Mouse (Mus musculus) hindbrain, embryonic 11.5 days (tissue): ENCODE results near the gene Mast4. TPM values are rescaled to one million over a fixed set of nuclear protein-coding genes. Genes with fewer than 3 reads are reported as not detected.
"Not testable (repeated sequence)": the region's sequence is repeated elsewhere in the genome, so short reads cannot be mapped to it uniquely, and the experiment has no call there.

Source experiments
- ATAC-seq: fragments of 200-750 bp; cut with Nextera tagmentation; 2 replicates; pipeline ENCODE4 v1.8.0; 2017; ENCODE audit warnings: mild to moderate bottlenecking, moderate TSS enrichment, moderate library complexity; ENCODE audit not compliant: low FRiP score
- DNase-seq: peaks from one replicate; pipeline ENCODE4 v3.0.0-alpha.2; 2015; ENCODE audit warnings: low spot score
- H3K27ac ChIP-seq: fragments of 300-500 bp; sonication (generic); 2 replicates; pipeline ENCODE4 v1.5.1; 2014; ENCODE audit warnings: mild to moderate bottlenecking, low read depth, low read length
- H3K27me3 ChIP-seq: fragments of 300-500 bp; sonication (generic); 2 replicates; pipeline ENCODE4 v1.6.1; 2014; ENCODE audit warnings: mild to moderate bottlenecking, low read length, moderate library complexity, mixed read lengths; ENCODE audit not compliant: control insufficient read depth, insufficient read depth
- H3K36me3 ChIP-seq: fragments of 300-500 bp; sonication (generic); 2 replicates; pipeline ENCODE4 v1.6.1; 2014; ENCODE audit warnings: mild to moderate bottlenecking, low read length, moderate library complexity, mixed read lengths; ENCODE audit not compliant: control insufficient read depth, insufficient read depth
- H3K4me1 ChIP-seq: fragments of 300-500 bp; sonication (generic); replicated peaks from 2 replicates; pipeline ENCODE4 v1.6.1; 2014; ENCODE audit warnings: low read length, mixed read lengths; ENCODE audit not compliant: control insufficient read depth, insufficient read depth
- H3K4me2 ChIP-seq: fragments of 300-500 bp; sonication (generic); replicated peaks from 2 replicates; pipeline ENCODE4 v1.6.1; 2014; ENCODE audit warnings: mild to moderate bottlenecking, low read depth, low read length
- H3K4me3 ChIP-seq: fragments of 300-500 bp; sonication (generic); 2 replicates; pipeline ENCODE4 v1.5.1; 2014; ENCODE audit warnings: low read depth, low read length
- H3K9ac ChIP-seq: fragments of 300-500 bp; sonication (generic); 2 replicates; pipeline ENCODE4 v1.6.1; 2014; ENCODE audit warnings: low read depth, low read length
- H3K9me3 ChIP-seq: fragments of 300-500 bp; sonication (generic); 2 replicates; pipeline ENCODE4 v1.6.1; 2016; ENCODE audit warnings: low read length; ENCODE audit not compliant: control insufficient read depth
- WGBS: fragments of 180-500 bp; shearing (Covaris S2); extraction: QIAGEN DNeasy Blood & Tissue Kit; methylation state at CpG from one replicate; pipeline ENCODE4 v1.1.7; 2014; 5-methylcytosine and 5-hydroxymethylcytosine counted together
- polyA plus RNA-seq: library from polyadenylated mRNA; unstranded; fragments of >200 nt; fragmentation: Nextera tagmentation; extraction: Ambion mirVana; gene quantifications from 2 replicates; pipeline ENCODE4 v1.2.1, GENCODE M21; 2014

Mast4 gene
- polyA plus RNA-seq, 1 experiment from 2014 or later, result 26.9 TPM

DNA sequence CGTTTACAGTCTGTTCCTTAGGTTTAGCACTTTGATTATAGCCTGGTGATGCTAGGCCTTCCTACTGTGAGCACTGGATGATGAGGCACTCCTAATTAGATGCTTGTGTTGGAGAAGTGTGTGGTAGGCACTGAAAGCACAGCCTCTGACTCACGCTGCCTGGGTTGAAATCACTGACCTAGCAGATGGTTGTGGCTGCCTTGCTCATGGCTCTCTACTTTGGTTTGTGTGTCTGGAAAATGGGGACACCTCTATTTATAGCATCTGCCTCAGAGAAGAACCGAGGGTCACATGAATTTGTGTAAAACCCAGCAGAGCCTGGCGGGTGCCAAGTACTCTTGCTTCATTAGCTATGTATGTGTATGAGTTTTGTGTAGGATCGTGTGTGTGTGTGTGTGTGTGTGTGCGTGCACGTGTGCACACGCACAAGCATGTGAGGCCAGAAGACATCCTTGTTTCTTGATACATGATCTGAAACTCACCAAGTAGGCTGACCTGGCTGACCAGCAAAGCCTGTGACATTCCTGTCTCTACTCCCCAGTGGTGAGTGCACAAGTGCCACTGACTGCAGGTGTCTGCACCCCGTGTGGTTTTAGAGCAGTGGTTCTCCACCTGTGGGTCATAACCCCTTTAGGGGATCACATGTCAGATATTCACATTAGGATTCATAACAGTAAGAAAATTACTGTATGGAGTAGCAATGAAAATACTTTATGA lies 588.5 kb downstream of the Mast4 start:
- ATAC-seq (no peak), DNase-seq (no peak)
- Histone ChIP-seq H3K27ac (no peak overlapping the region), H3K27me3 (no peaks in the 10 kb centered on the region), H3K9ac (no peak overlapping the region), H3K36me3 (no peaks in the 10 kb centered on the region), H3K9me3 (no peaks in the 10 kb centered on the region), H3K4me3 (no peak overlapping the region), H3K4me1 (no peaks in the 10 kb centered on the region), H3K4me2 (no peak overlapping the region)
- WGBS, result 86% methylated on average over 9 of the region's 9 CpGs

DNA sequence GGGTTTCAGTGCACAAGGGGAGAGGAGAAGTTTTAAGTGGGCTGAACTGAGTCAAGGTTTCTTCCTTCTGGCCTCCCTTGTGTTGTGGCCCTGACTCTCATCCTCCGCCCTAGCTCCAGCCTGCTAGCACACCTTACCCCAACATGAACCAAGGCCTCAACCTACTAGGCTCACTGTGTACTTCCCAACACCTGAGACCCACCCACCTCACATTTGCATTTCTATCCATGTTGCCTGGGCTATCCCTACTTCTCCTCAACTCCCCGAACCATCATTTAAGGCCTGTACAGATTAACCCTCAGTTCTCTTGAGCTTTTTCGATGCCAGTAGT lies 589.1 kb downstream of the Mast4 start:
- H3K36me3 ChIP-seq, result no peaks in the 10 kb centered on the region
- H3K4me1 ChIP-seq, result no peaks in the 10 kb centered on the region
- no peaks in the 10 kb centered on the region for H3K9me3 ChIP-seq
- H3K27ac ChIP-seq, result no peak overlapping the region
- H3K4me2 ChIP-seq, result no peak overlapping the region
- no peaks in the 10 kb centered on the region for H3K27me3 ChIP-seq
- no peak overlapping the region for H3K4me3 ChIP-seq
- ATAC-seq, result no peak
- DNase-seq, result no peak
- no peak overlapping the region for H3K9ac ChIP-seq
- 94% methylated on average over 3 of the region's 3 CpGs for WGBS

DNA sequence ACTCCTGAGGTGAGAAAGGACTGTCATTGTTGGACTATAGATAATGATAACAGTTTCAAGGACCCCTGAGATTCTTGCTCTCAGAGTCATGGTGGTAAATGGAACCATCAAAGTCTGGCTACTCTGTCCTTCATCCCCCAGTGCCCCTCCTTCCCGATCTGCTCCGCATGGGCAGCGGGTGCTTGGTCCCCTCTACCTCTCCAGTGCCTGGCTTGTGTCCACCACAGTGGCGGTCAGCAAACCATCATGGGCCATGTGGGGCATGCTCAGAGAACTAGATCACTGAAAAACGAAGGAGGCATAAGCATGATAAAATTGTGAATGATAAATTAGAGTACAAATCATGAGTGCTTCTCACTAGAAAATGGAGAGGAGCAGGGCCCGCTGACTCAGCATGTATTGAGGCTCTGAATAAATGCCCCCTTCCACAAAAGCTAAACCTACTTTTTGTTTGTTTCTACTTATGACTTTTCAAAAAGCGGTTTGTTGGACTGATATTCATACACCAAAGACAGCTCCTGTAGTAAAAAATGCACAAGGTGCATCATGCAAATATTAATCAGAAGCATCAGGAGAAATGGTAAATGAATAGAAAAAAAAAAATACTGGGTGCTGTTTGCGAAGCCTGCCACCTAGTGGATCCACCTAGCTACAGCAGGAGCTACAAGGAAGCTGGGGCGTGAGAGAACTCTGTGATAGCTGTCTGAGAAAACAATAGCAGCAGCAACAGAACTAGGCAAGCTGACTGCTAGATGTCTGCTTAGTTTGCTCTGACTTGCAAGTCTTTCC lies 589.6 kb downstream of the Mast4 start:
- Histone ChIP-seq H3K4me1 (no peaks in the 10 kb centered on the region), H3K4me3 (no peak overlapping the region), H3K27me3 (no peaks in the 10 kb centered on the region), H3K36me3 (no peaks in the 10 kb centered on the region), H3K27ac (no peak overlapping the region), H3K4me2 (no peak overlapping the region), H3K9me3 (no peaks in the 10 kb centered on the region), H3K9ac (no peak overlapping the region)
- ATAC-seq (no peak), DNase-seq (peak; percentile 61)
- WGBS, result 68% methylated on average over 9 of the region's 9 CpGs

DNA sequence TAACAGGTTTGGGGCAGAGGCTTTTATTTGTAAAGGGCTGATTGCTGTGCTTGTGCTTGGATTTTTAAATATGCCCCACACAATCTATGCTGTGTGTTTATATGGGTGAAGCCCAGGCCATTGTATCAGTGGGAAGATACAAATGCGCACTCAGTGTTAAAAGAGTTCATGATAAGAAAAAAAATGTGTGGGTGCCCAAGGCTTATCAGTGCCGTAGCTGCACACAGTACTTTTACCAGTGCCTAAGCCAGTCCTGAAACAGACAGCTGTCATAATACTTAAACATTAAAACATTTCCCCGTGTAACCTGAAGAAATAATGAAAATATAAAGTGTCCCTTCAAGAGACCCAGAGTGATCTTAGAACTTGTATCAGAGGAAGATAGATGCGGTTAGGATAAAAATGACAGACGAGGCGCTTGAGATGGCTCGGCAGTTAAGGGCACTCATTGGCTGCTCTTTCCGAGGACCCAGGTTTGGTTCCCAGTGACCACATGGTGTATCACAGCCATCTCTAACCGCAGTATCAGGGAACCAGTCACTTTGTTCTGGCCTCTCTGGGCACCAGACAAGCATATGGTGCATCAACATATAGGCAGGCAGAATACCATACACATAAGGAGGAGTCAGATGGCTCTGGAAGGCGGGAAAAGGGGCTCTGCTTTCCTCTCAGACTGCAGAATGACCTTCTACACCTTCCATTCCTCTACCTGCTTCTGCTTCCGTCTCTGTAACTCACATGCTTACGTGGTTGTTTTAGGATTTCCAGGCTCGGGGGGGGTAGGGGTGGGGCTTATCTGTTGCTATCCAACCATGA lies 594.4 kb downstream of the Mast4 start:
- Histone ChIP-seq H3K4me2 (no peak overlapping the region), H3K4me3 (no peak overlapping the region), H3K27me3 (no peaks in the 10 kb centered on the region), H3K36me3 (no peaks in the 10 kb centered on the region; the same call in 1 of the 2 replicates), H3K9ac (no peak overlapping the region), H3K9me3 (no peaks in the 10 kb centered on the region), H3K4me1 (no peaks in the 10 kb centered on the region), H3K27ac (no peak overlapping the region)
- DNase-seq (no peak), ATAC-seq (no peak)
- WGBS, result 95% methylated on average over 13 of the region's 13 CpGs

DNA sequence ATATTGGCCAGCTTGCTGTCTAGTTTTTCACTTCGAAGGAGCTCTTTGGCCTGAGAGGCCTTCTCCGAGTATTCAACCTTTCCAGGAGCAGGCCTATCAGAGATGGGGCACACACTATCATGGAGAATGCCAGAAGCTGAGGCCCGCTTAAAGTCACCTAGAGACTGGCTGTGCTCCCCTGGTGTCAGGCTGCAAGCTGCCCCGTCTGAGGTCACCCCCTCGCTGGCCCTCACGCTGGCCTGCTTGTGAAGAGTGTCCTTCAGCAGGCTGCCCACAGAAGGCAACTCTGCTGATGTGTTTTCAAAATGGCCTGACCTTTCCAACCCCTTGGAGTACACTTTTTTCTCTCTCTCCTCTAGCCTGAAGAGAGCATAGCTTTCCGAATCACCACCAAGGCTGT lies 596.5 kb downstream of the Mast4 start:
- DNase-seq, result no peak
- no peak overlapping the region for H3K4me3 ChIP-seq
- 94% methylated on average over 7 of the region's 7 CpGs for WGBS
- no peaks in the 10 kb centered on the region for H3K27me3 ChIP-seq
- H3K9me3 ChIP-seq, result no peaks in the 10 kb centered on the region
- no peak overlapping the region for H3K4me2 ChIP-seq
- no peaks in the 10 kb centered on the region; the same call in 1 of the 2 replicates for H3K36me3 ChIP-seq
- no peak overlapping the region for H3K9ac ChIP-seq
- ATAC-seq, result no peak
- no peak overlapping the region for H3K27ac ChIP-seq
- H3K4me1 ChIP-seq, result no peaks in the 10 kb centered on the region

- H3K9me3 ChIP-seq, result no peaks in the 10 kb centered on the region
- H3K27me3 ChIP-seq, result no peaks in the 10 kb centered on the region
- no peak overlapping the region for H3K4me2 ChIP-seq
- ATAC-seq (no peak), DNase-seq (no peak)
- no peak overlapping the region for H3K27ac ChIP-seq
- H3K9ac ChIP-seq, result no peak overlapping the region
- no peaks in the 10 kb centered on the region for H3K4me1 ChIP-seq
- no peak overlapping the region for H3K4me3 ChIP-seq
- H3K36me3 ChIP-seq, result no peaks in the 10 kb centered on the region; the same call in 1 of the 2 replicates
- WGBS, result 64% methylated on average over 2 of the region's 2 CpGs
Measured at GRCm38 (mm10) chr13:102733063-102733462, 601.2 kb downstream of the Mast4 start.

GRCm38 (mm10) chr13:102728951-102729350 lies 605.3 kb downstream of the Mast4 start:
- H3K4me2 ChIP-seq, H3K36me3 ChIP-seq, H3K4me3 ChIP-seq, H3K27ac ChIP-seq, H3K9ac ChIP-seq, DNase-seq, ATAC-seq, H3K4me1 ChIP-seq, H3K27me3 ChIP-seq, H3K9me3 ChIP-seq: not testable (repeated sequence)
- 80% methylated on average over 7 of the region's 7 CpGs for WGBS

GRCm38 (mm10) chr13:102728035-102728434 lies 606.3 kb downstream of the Mast4 start:
- H3K4me1 ChIP-seq, result no peaks in the 10 kb centered on the region
- WGBS, result 77% methylated on average over 3 of the region's 3 CpGs
- H3K4me2 ChIP-seq, result no peak overlapping the region
- no peaks in the 10 kb centered on the region for H3K36me3 ChIP-seq
- no peak overlapping the region for H3K9ac ChIP-seq
- no peaks in the 10 kb centered on the region for H3K27me3 ChIP-seq
- H3K9me3 ChIP-seq, result no peaks in the 10 kb centered on the region
- H3K4me3 ChIP-seq, result no peak overlapping the region
- no peak overlapping the region for H3K27ac ChIP-seq
- DNase-seq (no peak), ATAC-seq (no peak)
